Mouse (Mus musculus) ES-Bruce4 (cell line): ENCODE data around the gene Reg3g.

Source experiments
- CTCF ChIP-seq: IDR thresholded peaks from one replicate; pipeline ENCODE4 v1.8.1; 2011; ENCODE audit warnings: low read depth, low read length
- EP300 ChIP-seq: IDR thresholded peaks from 2 replicates; pipeline ENCODE4 v1.6.1; 2011; ENCODE audit warnings: low read depth, low read length; ENCODE audit not compliant: insufficient read depth
- POLR2A ChIP-seq: IDR thresholded peaks from one replicate; pipeline ENCODE4 v1.8.1; 2011; ENCODE audit warnings: low read length; ENCODE audit not compliant: insufficient read depth

GRCm38 (mm10) chr6:78452804-78453203 lies 15.9 kb downstream of the Reg3g start:
- TF ChIP-seq CTCF: no peak
- no peak for TF ChIP-seq POLR2A
- TF ChIP-seq EP300: no peak
